Mouse (Mus musculus) Patski (cell line): ENCODE data around the gene Synpo2. TPM values are rescaled to one million over a fixed set of nuclear protein-coding genes. Genes with fewer than 3 reads are reported as not detected.

Experiments
- ATAC-seq: fragments of 100-300 bp; one replicate; pipeline ENCODE4 v1.8.0; 2021
- CTCF ChIA-PET: fragments of 350-600 bp; sonication (Branson Sonifier 250); formaldehyde crosslinking; loops from one replicate; lab custom pipeline; 2022; ENCODE audit warnings: inconsistent platforms; lab: Charles Lee
- POLR2A ChIA-PET: fragments of 350-600 bp; sonication (Branson Sonifier 250); formaldehyde crosslinking; loops from one replicate; lab custom pipeline; 2022; ENCODE audit warnings: antibody characterized with exemption, inconsistent platforms; lab: Charles Lee
- DNase-seq: peaks from one replicate; pipeline ENCODE4 v3.0.0-alpha.2; 2011; ENCODE audit warnings: low read depth, low spot score
- H3K27me3 ChIP-seq: fragments of 371-371 bp; one replicate; pipeline ENCODE4 v1.5.1; 2021
- CTCF ChIP-seq: fragments of 100-300 bp; IDR thresholded peaks from one replicate; pipeline ENCODE4 v1.5.1; 2021
- in situ Hi-C: fragments of 300-500 bp; cut with MboI; formaldehyde crosslinking; loops from 3 replicates; pipeline ENCODE4 v1.11.1; 2018; ENCODE audit warnings: low pct_unique_long_range_greater_than_20kb, mixed read lengths
- polyA plus RNA-seq: library from polyadenylated mRNA; unstranded; gene quantifications from one replicate; pipeline ENCODE4 v1.2.3, GENCODE M21; 2021

Gene Synpo2
- polyA plus RNA-seq, 1 experiment from 2014 or later, result 0.83 TPM

GRCm38 (mm10) chr3:123093640-123094361, 142.1 kb downstream of the Synpo2 start:
- ChIA-PET POLR2A (interaction anchor here (0.6 to 2.9 kb wide), 8 partner anchors 14 to 499 kb away, joined by 3 to 14 read pairs (median 4); no protein-coding TSS in a partner anchor), CTCF (interaction anchor here (0.7 to 3.9 kb wide), 17 partner anchors 9 to 147 kb away, joined by 3 to 20 read pairs (median 4); partner anchors contain the start of gene Usp53)
- ATAC-seq (peak; percentile 95), DNase-seq (peak; percentile 91)
- TF ChIP-seq CTCF, result no peak
- no peaks in the 10 kb centered on the region for H3K27me3 ChIP-seq
- in situ Hi-C loops, result no loop called here

GRCm38 (mm10) chr3:123092913-123093639, 142.9 kb downstream of the Synpo2 start:
- DNase-seq, result no peak
- in situ Hi-C loops, result no loop called here
- ChIA-PET CTCF (interaction anchor here (0.8 to 3.9 kb wide), 15 partner anchors 10 to 146 kb away, joined by 3 to 20 read pairs (median 4); partner anchors contain the start of gene Usp53), POLR2A (interaction anchor here (1.1 to 2.9 kb wide), 7 partner anchors 13 to 173 kb away, joined by 3 to 14 read pairs (median 4); no protein-coding TSS in a partner anchor)
- no peaks in the 10 kb centered on the region for H3K27me3 ChIP-seq
- ATAC-seq, result no peak
- no peak for TF ChIP-seq CTCF

- DNase-seq (no peak), ATAC-seq (no peak)
- ChIA-PET CTCF (interaction anchor here (0.9 to 3.9 kb wide), 7 partner anchors 10 to 84 kb away, joined by 3 to 20 read pairs (median 3); no protein-coding TSS in a partner anchor), POLR2A (interaction anchor here (2.2 to 2.9 kb wide), 2 partner anchors 34 to 107 kb away, joined by 7 to 14 read pairs; no protein-coding TSS in a partner anchor)
- no peaks in the 10 kb centered on the region for H3K27me3 ChIP-seq
- TF ChIP-seq CTCF, result no peak
- in situ Hi-C loops, result no loop called here
Measured at GRCm38 (mm10) chr3:123092442-123092841, 143.5 kb downstream of the Synpo2 start.

- ChIA-PET CTCF (interaction anchor here (1.7 to 2.6 kb wide), 3 partner anchors 14 to 35 kb away, joined by 4 to 10 read pairs (median 4); no protein-coding TSS in a partner anchor), POLR2A (interaction anchor here (0.6 kb wide), 1 partner anchor 102 kb away, joined by 5 read pairs; no protein-coding TSS in a partner anchor)
- ATAC-seq (no peak), DNase-seq (no peak)
- in situ Hi-C loops, result no loop called here
- H3K27me3 ChIP-seq, result no peaks in the 10 kb centered on the region
- no peak for TF ChIP-seq CTCF
Measured at GRCm38 (mm10) chr3:123089297-123090020, 146.5 kb downstream of the Synpo2 start.

- ChIA-PET POLR2A (no interaction called here), CTCF (interaction anchor here (0.7 to 2.6 kb wide), 5 partner anchors 15 to 37 kb away, joined by 3 to 10 read pairs (median 4); no protein-coding TSS in a partner anchor)
- DNase-seq (no peak), ATAC-seq (no peak)
- no peaks in the 10 kb centered on the region for H3K27me3 ChIP-seq
- no peak for TF ChIP-seq CTCF
- in situ Hi-C loops, result no loop called here
Measured at GRCm38 (mm10) chr3:123088284-123088683, 147.7 kb downstream of the Synpo2 start.

- TF ChIP-seq CTCF, result no peak
- ATAC-seq, result no peak
- CTCF ChIA-PET, result interaction anchor here (1.2 to 2.0 kb wide), 3 partner anchors 24 to 46 kb away, joined by 3 to 6 read pairs (median 3); no protein-coding TSS in a partner anchor
Measured at GRCm38 (mm10) chr3:123085871-123086501, 150.0 kb downstream of the Synpo2 start.

GRCm38 (mm10) chr3:123081665-123082064, 154.3 kb downstream of the Synpo2 start:
- POLR2A ChIA-PET, result no interaction called here
- no peaks in the 10 kb centered on the region for H3K27me3 ChIP-seq
- ATAC-seq, result no peak
- TF ChIP-seq CTCF, result no peak
- CTCF ChIA-PET, result interaction anchor here (1.2 to 4.2 kb wide), 5 partner anchors 9 to 222 kb away, joined by 3 to 20 read pairs (median 4); no protein-coding TSS in a partner anchor
- DNase-seq, result no peak
- in situ Hi-C loops, result no loop called here

More at GRCm38 (mm10) chr3:123085871-123086501, 150.0 kb downstream of the Synpo2 start:
- POLR2A ChIA-PET, result no interaction called here
- DNase-seq, result no peak
- H3K27me3 ChIP-seq, result no peaks in the 10 kb centered on the region
- in situ Hi-C loops, result no loop called here

- DNase-seq (no peak), ATAC-seq (peak; percentile 93)
- no peak for TF ChIP-seq CTCF
- ChIA-PET POLR2A (interaction anchor here (0.5 to 1.2 kb wide), 2 partner anchors 12 to 14 kb away, joined by 3 to 4 read pairs; no protein-coding TSS in a partner anchor), CTCF (interaction anchor here (0.9 to 4.2 kb wide), 11 partner anchors 13 to 121 kb away, joined by 3 to 20 read pairs (median 3); no protein-coding TSS in a partner anchor)
- in situ Hi-C loops, result no loop called here
- H3K27me3 ChIP-seq, result no peaks in the 10 kb centered on the region
Measured at GRCm38 (mm10) chr3:123080943-123081342, 155.0 kb downstream of the Synpo2 start.
